Mouse (Mus musculus) limb, embryonic 15.5 days (tissue): ENCODE results near the gene Cpt2. TPM values are rescaled to one million over a fixed set of nuclear protein-coding genes. Genes with fewer than 3 reads are reported as not detected.
A peak's percentile ranks its signal among the peaks of the same experiment; 100 is the strongest.

Experiments used
- ATAC-seq: fragments of 200-750 bp; cut with Nextera tagmentation; 2 replicates; pipeline ENCODE4 v1.8.0; 2017; ENCODE audit warnings: low read depth, moderate TSS enrichment; ENCODE audit not compliant: insufficient number of reproducible peaks, low FRiP score, low TSS enrichment
- H3K27ac ChIP-seq: fragments of 300-500 bp; sonication (generic); 2 replicates; pipeline ENCODE4 v1.5.1; 2015; ENCODE audit warnings: moderate library complexity, mild to moderate bottlenecking, inconsistent platforms
- H3K27me3 ChIP-seq: fragments of 300-500 bp; sonication (generic); 2 replicates; pipeline ENCODE4 v1.6.1; 2015; ENCODE audit warnings: inconsistent platforms
- H3K36me3 ChIP-seq: fragments of 300-500 bp; sonication (generic); 2 replicates; pipeline ENCODE4 v1.6.1; 2015; ENCODE audit warnings: inconsistent platforms
- H3K4me1 ChIP-seq: fragments of 300-500 bp; sonication (generic); 2 replicates; pipeline ENCODE4 v1.6.1; 2015; ENCODE audit warnings: inconsistent platforms
- H3K4me2 ChIP-seq: fragments of 300-500 bp; sonication (generic); 2 replicates; pipeline ENCODE4 v1.6.1; 2015; ENCODE audit warnings: mild to moderate bottlenecking, inconsistent platforms
- H3K4me3 ChIP-seq: fragments of 300-500 bp; sonication (generic); 2 replicates; pipeline ENCODE4 v1.5.1; 2015; ENCODE audit warnings: mild to moderate bottlenecking, inconsistent platforms
- H3K9ac ChIP-seq: fragments of 300-500 bp; sonication (generic); 2 replicates; pipeline ENCODE4 v1.6.1; 2015; ENCODE audit warnings: inconsistent platforms
- H3K9me3 ChIP-seq: fragments of 300-500 bp; sonication (generic); 2 replicates; pipeline ENCODE4 v1.6.1; 2016; ENCODE audit warnings: inconsistent platforms
- WGBS: fragments of 180-500 bp; shearing (Covaris S2); methylation state at CpG from one replicate; pipeline ENCODE4 v1.1.7; 2015; 5-methylcytosine and 5-hydroxymethylcytosine counted together
- polyA plus RNA-seq: library from polyadenylated mRNA; unstranded; fragments of >200 nt; fragmentation: Nextera tagmentation; extraction: Ambion mirVana; gene quantifications from 2 replicates; pipeline ENCODE4 v1.2.1, GENCODE M21; 2015

The Cpt2 gene
- 29.8 and 32.3 TPM in 2 replicates for polyA plus RNA-seq

GRCm38 (mm10) chr4:107923145-107923802 is at the start of gene Cpt2:
Cpt2 (minus strand) TSS chr4:107923610.
- Histone ChIP-seq H3K4me3 (peak within 1 kb of the TSS; percentile 84), H3K4me1 (peaks cover 22% of the 10 kb centered on the region), H3K27ac (peak within 1 kb of the TSS; percentile 86), H3K9me3 (no peaks in the 10 kb centered on the region), H3K9ac (peak within 1 kb of the TSS; percentile 82), H3K4me2 (peak within 1 kb of the TSS; percentile 72), H3K36me3 (no peaks in the 10 kb centered on the region), H3K27me3 (no peaks in the 10 kb centered on the region)
- WGBS: 1% methylated on average over 38 of the region's 38 CpGs
- ATAC-seq: peak; percentile 90

GRCm38 (mm10) chr4:107971162-107971561 is 47.8 kb upstream of the Cpt2 start:
- Histone ChIP-seq H3K9me3 (no peaks in the 10 kb centered on the region), H3K9ac (no peak overlapping the region), H3K27ac (no peak overlapping the region), H3K36me3 (no peaks in the 10 kb centered on the region), H3K4me3 (no peak overlapping the region), H3K4me1 (no peaks in the 10 kb centered on the region), H3K27me3 (no peaks in the 10 kb centered on the region), H3K4me2 (no peak overlapping the region)
- 90% methylated on average over 1 of the region's 1 CpGs for WGBS
- no peak for ATAC-seq

DNA sequence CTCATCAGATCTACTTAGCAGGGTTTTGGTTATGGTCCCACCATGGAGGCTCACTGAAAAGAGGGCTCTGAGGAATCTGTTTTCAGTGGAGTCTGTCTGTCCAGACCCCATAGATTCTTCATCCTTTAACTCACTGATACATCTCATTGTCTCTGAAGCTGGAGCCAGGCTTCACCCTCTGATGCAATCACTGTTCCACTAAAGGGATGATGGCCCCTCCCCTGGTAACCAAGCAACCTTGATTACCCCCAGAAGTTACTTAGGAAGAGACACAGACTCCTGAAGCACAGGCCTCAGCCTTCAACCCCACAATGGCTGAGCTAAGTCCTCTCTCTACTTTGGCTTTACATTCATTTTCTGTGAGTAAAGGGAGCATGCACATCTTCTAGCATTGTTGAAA is 46.4 kb upstream of the Cpt2 start:
- no peak for ATAC-seq
- Histone ChIP-seq H3K9me3 (no peaks in the 10 kb centered on the region), H3K27me3 (no peaks in the 10 kb centered on the region), H3K27ac (no peak overlapping the region), H3K4me1 (no peaks in the 10 kb centered on the region), H3K4me2 (no peak overlapping the region), H3K4me3 (no peak overlapping the region), H3K36me3 (no peaks in the 10 kb centered on the region), H3K9ac (no peak overlapping the region)

DNA sequence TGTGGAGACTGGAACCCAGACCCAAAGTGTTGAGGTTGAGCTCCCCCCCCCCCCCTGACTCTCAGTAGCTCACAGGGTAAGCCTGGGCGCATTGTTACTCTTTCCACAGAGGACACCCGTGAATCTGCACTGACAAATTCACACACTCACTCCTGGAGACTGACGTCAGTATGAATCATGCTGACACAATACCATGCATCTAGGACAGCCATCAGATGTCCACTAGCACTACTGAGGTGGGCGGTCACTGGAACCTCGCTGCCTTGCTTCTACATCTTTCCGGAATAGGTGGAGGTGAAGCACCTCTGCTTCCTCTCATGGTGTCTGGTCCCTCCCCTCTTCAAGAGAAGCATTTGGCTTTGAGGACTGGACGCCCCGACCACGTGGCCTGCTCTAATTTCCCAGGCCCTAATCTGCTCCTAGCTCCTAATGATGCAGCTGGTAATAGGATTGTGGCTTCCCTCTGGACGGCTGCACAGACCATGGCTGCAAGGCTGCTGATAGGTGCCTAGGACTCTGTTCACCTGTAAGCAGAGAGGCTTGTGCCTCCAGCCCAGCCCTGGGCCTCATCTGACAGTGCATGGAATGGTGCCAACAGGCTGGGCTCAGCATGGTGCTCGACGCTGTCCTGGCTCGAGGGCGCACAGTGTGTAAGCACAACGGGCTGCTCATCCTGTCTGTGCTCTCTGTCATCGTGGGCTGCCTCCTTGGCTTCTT is 44.7 kb upstream of the Cpt2 start, which contains the start of gene Slc1a7:
Slc1a7 (plus strand) TSS at position 367 of the 717 bp plus-strand sequence.
- ATAC-seq: peak; percentile 55; the same call in 1 of the 2 replicates
- Histone ChIP-seq H3K27me3 (no peaks in the 10 kb centered on the region), H3K9me3 (no peaks in the 10 kb centered on the region), H3K36me3 (no peaks in the 10 kb centered on the region), H3K9ac (no peak within 1 kb of the TSS), H3K27ac (no peak within 1 kb of the TSS), H3K4me1 (no peaks in the 10 kb centered on the region), H3K4me3 (no peak within 1 kb of the TSS), H3K4me2 (no peak within 1 kb of the TSS)
- 64% methylated on average over 16 of the region's 16 CpGs for WGBS

- H3K9me3 ChIP-seq: no peaks in the 10 kb centered on the region
- no peak overlapping the region for H3K27ac ChIP-seq
- no peaks in the 10 kb centered on the region for H3K36me3 ChIP-seq
- H3K27me3 ChIP-seq: no peaks in the 10 kb centered on the region
- no peak overlapping the region for H3K9ac ChIP-seq
- 42% methylated on average over 5 of the region's 5 CpGs for WGBS
- no peak overlapping the region for H3K4me2 ChIP-seq
- no peak for ATAC-seq
- H3K4me3 ChIP-seq: no peak overlapping the region
- H3K4me1 ChIP-seq: peaks cover 13% of the 10 kb centered on the region
These were observed 43.2 kb upstream of the Cpt2 start for GRCm38 (mm10) chr4:107966416-107967109.

- peaks cover 13% of the 10 kb centered on the region for H3K4me1 ChIP-seq
- no peaks in the 10 kb centered on the region for H3K9me3 ChIP-seq
- no peak overlapping the region for H3K4me3 ChIP-seq
- WGBS: 92% methylated on average over 2 of the region's 2 CpGs
- H3K9ac ChIP-seq: no peak overlapping the region
- no peaks in the 10 kb centered on the region for H3K27me3 ChIP-seq
- no peak for ATAC-seq
- H3K36me3 ChIP-seq: no peaks in the 10 kb centered on the region
- no peak overlapping the region for H3K27ac ChIP-seq
- no peak overlapping the region for H3K4me2 ChIP-seq
These were observed 39.4 kb upstream of the Cpt2 start for GRCm38 (mm10) chr4:107962792-107963191.

- 46% methylated on average over 11 of the region's 11 CpGs for WGBS
- no peaks in the 10 kb centered on the region for H3K9me3 ChIP-seq
These were observed 38.8 kb upstream of the Cpt2 start for GRCm38 (mm10) chr4:107962044-107962732.

DNA sequence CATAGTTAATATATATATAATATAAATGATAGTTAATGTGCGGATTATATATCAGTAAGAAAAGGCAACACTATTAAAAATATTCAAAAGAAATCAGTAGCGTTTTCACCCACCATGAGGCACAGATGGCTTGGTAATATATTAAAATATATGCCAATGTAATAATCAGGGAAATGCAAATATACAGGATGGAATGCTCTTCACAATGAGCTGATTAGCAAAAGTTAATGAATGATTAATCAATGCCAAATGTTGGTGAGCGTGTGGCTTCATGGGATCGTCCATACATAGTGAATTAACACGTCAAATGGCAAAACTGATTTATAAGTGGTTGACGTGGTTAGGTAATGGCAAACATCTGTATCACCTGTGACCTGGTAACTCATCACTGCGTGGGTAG is 35.1 kb upstream of the Cpt2 start:
- Histone ChIP-seq H3K27me3 (no peaks in the 10 kb centered on the region), H3K36me3 (no peaks in the 10 kb centered on the region), H3K27ac (no peak overlapping the region), H3K4me3 (no peak overlapping the region), H3K4me2 (no peak overlapping the region), H3K4me1 (peaks cover 13% of the 10 kb centered on the region), H3K9me3 (no peaks in the 10 kb centered on the region), H3K9ac (no peak overlapping the region)
- WGBS: 54% methylated on average over 7 of the region's 7 CpGs
- ATAC-seq: no peak

More at GRCm38 (mm10) chr4:107962044-107962732, 38.8 kb upstream of the Cpt2 start:
- ATAC-seq: 0 out of 2 replicates have a peak, but pooled peaks have one; percentile 35
- Histone ChIP-seq H3K9ac (no peak overlapping the region), H3K4me1 (peaks cover 13% of the 10 kb centered on the region), H3K36me3 (no peaks in the 10 kb centered on the region), H3K27me3 (no peaks in the 10 kb centered on the region), H3K4me3 (no peak overlapping the region), H3K27ac (no peak overlapping the region), H3K4me2 (no peak overlapping the region)

DNA sequence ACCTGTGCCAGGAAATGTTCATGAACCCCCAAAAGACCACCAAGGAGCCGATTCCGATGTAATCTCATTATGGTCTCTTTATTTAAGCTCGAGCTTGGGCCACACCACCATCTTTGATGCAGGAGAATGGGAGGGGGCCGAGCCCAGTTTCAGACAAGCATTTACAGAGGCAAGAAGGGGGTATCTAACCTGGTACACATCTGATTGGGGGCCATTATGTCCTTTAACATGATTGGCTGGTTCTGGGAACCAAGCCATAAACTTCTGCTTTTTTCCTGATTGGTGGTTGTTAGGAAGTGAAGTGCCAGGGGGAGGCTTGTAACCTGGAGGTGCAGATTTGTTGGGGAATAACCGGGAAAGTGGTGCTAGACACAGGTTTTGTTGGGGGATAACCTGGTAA is 32.3 kb upstream of the Cpt2 start:
- Histone ChIP-seq H3K9ac (no peak overlapping the region), H3K9me3 (no peaks in the 10 kb centered on the region), H3K27ac (no peak overlapping the region), H3K36me3 (no peaks in the 10 kb centered on the region), H3K4me2 (no peak overlapping the region), H3K4me3 (no peak overlapping the region), H3K27me3 (no peaks in the 10 kb centered on the region), H3K4me1 (no peaks in the 10 kb centered on the region; the same call in 1 of the 2 replicates)
- 44% methylated on average over 5 of the region's 5 CpGs for WGBS
- ATAC-seq: no peak

DNA sequence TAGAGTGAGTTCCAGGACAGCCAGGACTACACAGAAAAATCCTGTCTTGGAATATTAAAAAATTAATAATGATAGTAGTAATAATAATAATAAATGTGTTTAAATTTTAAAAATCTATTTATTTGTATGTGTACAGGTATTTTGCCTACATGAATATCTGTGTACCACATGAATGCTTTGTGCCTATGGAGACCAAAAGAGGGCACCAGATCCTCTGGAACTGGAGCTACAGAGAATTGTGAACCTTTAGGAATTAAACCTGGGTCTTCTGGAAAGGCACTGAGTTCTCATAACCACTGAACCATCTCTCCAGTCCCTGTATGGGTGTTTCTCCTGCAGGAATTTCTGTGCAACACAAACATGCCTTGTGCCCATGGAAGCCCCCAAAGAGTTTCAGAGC is 29.4 kb upstream of the Cpt2 start:
- Histone ChIP-seq H3K4me3 (no peak overlapping the region), H3K4me2 (no peak overlapping the region), H3K9ac (no peak overlapping the region)

DNA sequence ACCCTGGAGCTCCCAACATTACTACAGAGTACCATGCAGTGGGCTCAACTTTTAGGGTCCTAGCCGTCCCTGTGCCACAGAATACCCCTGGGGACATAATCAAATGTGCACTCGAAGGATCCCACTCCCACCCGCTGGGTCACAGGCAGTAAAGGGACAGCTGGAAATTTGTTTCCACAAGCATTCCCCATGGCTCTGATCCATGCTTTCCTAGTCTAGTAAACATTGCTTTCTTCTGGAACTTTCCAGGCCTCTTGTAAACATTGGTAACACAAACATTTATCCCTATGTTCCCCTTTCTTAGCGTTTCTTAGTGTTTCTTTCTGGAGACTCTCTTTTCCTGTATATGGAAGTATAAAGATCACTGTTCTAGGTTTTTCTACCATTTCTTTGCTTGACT is 26.5 kb upstream of the Cpt2 start:
- H3K36me3 ChIP-seq: no peaks in the 10 kb centered on the region
- no peaks in the 10 kb centered on the region for H3K27me3 ChIP-seq
- ATAC-seq: no peak
- no peak overlapping the region for H3K4me2 ChIP-seq
- H3K4me1 ChIP-seq: no peaks in the 10 kb centered on the region
- 53% methylated on average over 4 of the region's 4 CpGs for WGBS
- H3K9me3 ChIP-seq: no peaks in the 10 kb centered on the region
- H3K27ac ChIP-seq: no peak overlapping the region
- no peak overlapping the region for H3K4me3 ChIP-seq
- H3K9ac ChIP-seq: no peak overlapping the region

More for the DNA sequence above, 29.4 kb upstream of the Cpt2 start:
- Histone ChIP-seq H3K4me1 (no peaks in the 10 kb centered on the region; the same call in 1 of the 2 replicates), H3K36me3 (no peaks in the 10 kb centered on the region), H3K9me3 (no peaks in the 10 kb centered on the region), H3K27ac (no peak overlapping the region), H3K27me3 (no peaks in the 10 kb centered on the region)
- no peak for ATAC-seq
